ENCODE assay signal across 12 mouse cellular contexts in genomic region chr1:91043191-91043590, GRCm38 (mm10). TPM values are rescaled to one million over a fixed set of nuclear protein-coding genes. Genes with fewer than 3 reads are reported as not detected.
DNase-seq lines count a peak whose midpoint lies in the region; ATAC-seq and TF ChIP-seq lines count a peak whose summit lies in the region.
"Had no signal": no experiment of that assay in that cellular context is flagged by ENCODE, and none has a peak within 500 bp of the region (broad histone marks: within the 10 kb centered on the region; RNA-seq: fewer than 3 reads in every experiment).

No protein-coding gene starts in this region.

- WGBS in embryonic facial prominence, embryonic 13.5 days = 58% methylated on average over 5 of the region's 5 CpGs
- WGBS in embryonic facial prominence, embryonic 10.5 days = 69% methylated on average over 5 of the region's 5 CpGs
- 37% methylated on average over 5 of the region's 5 CpGs for WGBS in liver, embryonic 13.5 days (ENCODE audit: insufficient replicate concordance)

- ATAC-seq in embryonic facial prominence, embryonic 13.5 days (ENCODE audit: insufficient number of reproducible peaks, insufficient read depth, low FRiP score, low TSS enrichment, low read depth) = no peak
- peak; percentile 50 for ATAC-seq in liver, embryonic 13.5 days (ENCODE audit: low read depth)
- no peak for ATAC-seq in cerebellum, adult (ENCODE audit: insufficient number of reproducible peaks, low FRiP score, low TSS enrichment)

- H3K36me3 ChIP-seq in embryonic facial prominence, embryonic 13.5 days = no peaks in the 10 kb centered on the region
- no peaks in the 10 kb centered on the region for H3K36me3 ChIP-seq in embryonic facial prominence, embryonic 10.5 days (replicated peaks)
- H3K36me3 ChIP-seq in liver, embryonic 13.5 days = no peaks in the 10 kb centered on the region

- H3K27me3 ChIP-seq in embryonic facial prominence, embryonic 13.5 days = no peaks in the 10 kb centered on the region
- no peaks in the 10 kb centered on the region for H3K27me3 ChIP-seq in embryonic facial prominence, embryonic 10.5 days (replicated peaks; ENCODE audit: low read depth, poor library complexity, severe bottlenecking)
- H3K27me3 ChIP-seq in liver, embryonic 13.5 days = no peaks in the 10 kb centered on the region

- no peak overlapping the region for H3K9ac ChIP-seq in embryonic facial prominence, embryonic 13.5 days
- H3K9ac ChIP-seq in liver, embryonic 13.5 days = no peak overlapping the region

- H3K4me1 ChIP-seq in embryonic facial prominence, embryonic 13.5 days = peaks cover 45% of the 10 kb centered on the region
- H3K4me1 ChIP-seq in embryonic facial prominence, embryonic 10.5 days = peaks cover 59% of the 10 kb centered on the region
- peaks cover 25% of the 10 kb centered on the region for H3K4me1 ChIP-seq in liver, embryonic 13.5 days (replicated peaks)

- H3K4me3 ChIP-seq in embryonic facial prominence, embryonic 13.5 days = no peak overlapping the region
- H3K4me3 ChIP-seq in embryonic facial prominence, embryonic 10.5 days = no peak overlapping the region
- H3K4me3 ChIP-seq in layer of hippocampus, adult 2 months = no peak overlapping the region
- no peak overlapping the region for H3K4me3 ChIP-seq in liver, embryonic 13.5 days (replicated peaks)
- H3K4me3 ChIP-seq: erythroblast, embryonic 14.5 days had no signal

- 0 out of 2 replicates have a peak overlapping the region, but pooled peaks have one; percentile 33 for H3K27ac ChIP-seq in embryonic facial prominence, embryonic 13.5 days
- no peak overlapping the region; the same call in 1 of the 2 replicates for H3K27ac ChIP-seq in embryonic facial prominence, embryonic 10.5 days (replicated peaks)
- H3K27ac ChIP-seq in layer of hippocampus, adult 2 months = peak overlapping the region; percentile 77; the same call in 1 of the 2 replicates
- no peak overlapping the region for H3K27ac ChIP-seq in liver, embryonic 13.5 days

- TF ChIP-seq CTCF in layer of hippocampus, adult 2 months (conservative IDR thresholded peaks at IDR 0.05) = no peak

- no peaks in the 10 kb centered on the region for H3K9me3 ChIP-seq in embryonic facial prominence, embryonic 13.5 days
- H3K9me3 ChIP-seq in embryonic facial prominence, embryonic 10.5 days = no peaks in the 10 kb centered on the region
- no peaks in the 10 kb centered on the region for H3K9me3 ChIP-seq in liver, embryonic 13.5 days (replicated peaks)

- DNase-seq in embryonic facial prominence, embryonic 10.5 days (ENCODE audit: low spot score) = no peak
- DNase-seq in layer of hippocampus, adult 2 months (ENCODE audit: low spot score in 2 of 2) = no peak
- DNase-seq in layer of hippocampus, adult 9-11 months = no peak
- peak; percentile 36 for DNase-seq in Muller cell, postnatal 12 days (ENCODE audit: inconsistent ontology term)
- no peak for DNase-seq in liver, embryonic 13.5 days
- DNase-seq in B cell, adult 2 months = no peak
- DNase-seq: right cerebral cortex, adult 18-20 months; thymus, postnatal 14 days had no signal

- no peak overlapping the region for H3K4me2 ChIP-seq in embryonic facial prominence, embryonic 13.5 days
- no peak overlapping the region for H3K4me2 ChIP-seq in liver, embryonic 13.5 days
- H3K4me2 ChIP-seq: midbrain, embryonic 11.5 days had no signal

RNA-seq across cellular contexts. Expression of gene Lrrfip1, which starts 44.7 kb away (rescaled TPM):
- 33.9 and 35.7 TPM in 2 replicates for polyA plus RNA-seq in embryonic facial prominence, embryonic 13.5 days (2015; fragmentation: Nextera tagmentation; extraction: Ambion mirVana)
- 22.5 and 25.7 TPM in 2 replicates for polyA plus RNA-seq in embryonic facial prominence, embryonic 10.5 days (2016; fragmentation: Nextera tagmentation; extraction: Ambion mirVana)
- total RNA-seq in layer of hippocampus, adult 2 months (2021) = 10 to 100 TPM; 77.6 to 82.3 TPM
- 12.9 and 15.9 TPM in 2 replicates for polyA plus RNA-seq in liver, embryonic 13.5 days (2015; fragmentation: Nextera tagmentation; extraction: Ambion mirVana)

Comparison
In these comparisons a context has a peak if more than half of its experiments do, and no peak if none do; other contexts are left out.
1. H3K27ac ChIP-seq: peak in embryonic facial prominence, embryonic 13.5 days (single experiment) and layer of hippocampus, adult 2 months (single experiment); none in embryonic facial prominence, embryonic 10.5 days (single experiment) and liver, embryonic 13.5 days (single experiment).